Mouse (Mus musculus) liver, embryonic 11.5 days (tissue): ENCODE data around the gene Col6a6. TPM values are rescaled to one million over a fixed set of nuclear protein-coding genes. Genes with fewer than 3 reads are reported as not detected.

ENCODE experiments used
- ATAC-seq: fragments of 200-750 bp; cut with Nextera tagmentation; replicated peaks from 2 replicates; pipeline ENCODE4 v1.8.0; 2017; ENCODE audit warnings: moderate number of reproducible peaks, mild to moderate bottlenecking, moderate TSS enrichment, moderate library complexity; ENCODE audit not compliant: low FRiP score
- DNase-seq: peaks from one replicate; pipeline ENCODE4 v3.0.0-alpha.2; 2017; ENCODE audit warnings: low spot score
- H3K27ac ChIP-seq: fragments of 300-500 bp; sonication (generic); 2 replicates; pipeline ENCODE4 v1.5.1; 2014; ENCODE audit warnings: mild to moderate bottlenecking, low read depth, low read length, control low read depth
- H3K27me3 ChIP-seq: fragments of 300-500 bp; sonication (generic); replicated peaks from 2 replicates; pipeline ENCODE4 v1.6.1; 2014; ENCODE audit warnings: low read length, mixed read lengths; ENCODE audit not compliant: control insufficient read depth, insufficient read depth
- H3K36me3 ChIP-seq: fragments of 300-500 bp; sonication (generic); 2 replicates; pipeline ENCODE4 v1.6.1; 2014; ENCODE audit warnings: mild to moderate bottlenecking, low read length, moderate library complexity, mixed read lengths; ENCODE audit not compliant: control insufficient read depth, insufficient read depth
- H3K4me1 ChIP-seq: fragments of 300-500 bp; sonication (generic); replicated peaks from 2 replicates; pipeline ENCODE4 v1.6.1; 2014; ENCODE audit warnings: low read length, mixed read lengths; ENCODE audit not compliant: control insufficient read depth, insufficient read depth
- H3K4me2 ChIP-seq: fragments of 300-500 bp; sonication (generic); 2 replicates; pipeline ENCODE4 v1.6.1; 2014; ENCODE audit warnings: mild to moderate bottlenecking, control low read depth, moderate library complexity
- H3K4me3 ChIP-seq: fragments of 300-500 bp; sonication (generic); 2 replicates; pipeline ENCODE4 v1.5.1; 2014; ENCODE audit warnings: low read depth, low read length, control low read depth
- H3K9ac ChIP-seq: fragments of 300-500 bp; sonication (generic); 2 replicates; pipeline ENCODE4 v1.6.1; 2014; ENCODE audit warnings: low read depth, low read length, control low read depth
- H3K9me3 ChIP-seq: fragments of 300-500 bp; sonication (generic); 2 replicates; pipeline ENCODE4 v1.6.1; 2016; ENCODE audit warnings: low read length, inconsistent platforms, mixed read lengths; ENCODE audit not compliant: control insufficient read depth
- WGBS: fragments of 180-500 bp; shearing (Covaris S2); extraction: QIAGEN DNeasy Blood & Tissue Kit; methylation state at CpG from one replicate; pipeline ENCODE4 v1.1.7; 2014; 5-methylcytosine and 5-hydroxymethylcytosine counted together
- polyA plus RNA-seq: library from polyadenylated mRNA; unstranded; fragments of >200 nt; fragmentation: Nextera tagmentation; extraction: Ambion mirVana; gene quantifications from 2 replicates; pipeline ENCODE4 v1.2.1, GENCODE M21; 2014

The Col6a6 gene
- polyA plus RNA-seq, 1 experiment from 2014 or later: 0.21 TPM

GRCm38 (mm10) chr9:105814436-105814835 lies 13.5 kb downstream of the Col6a6 start:
- H3K4me1 ChIP-seq: no peaks in the 10 kb centered on the region
- ATAC-seq (no peak), DNase-seq (no peak)
- H3K27me3 ChIP-seq: no peaks in the 10 kb centered on the region
- no peaks in the 10 kb centered on the region for H3K36me3 ChIP-seq
- H3K27ac ChIP-seq: no peak overlapping the region
- no peak overlapping the region for H3K9ac ChIP-seq
- WGBS: 81% methylated on average over 5 of the region's 5 CpGs
- H3K9me3 ChIP-seq: no peaks in the 10 kb centered on the region
- no peak overlapping the region for H3K4me3 ChIP-seq
- no peak overlapping the region for H3K4me2 ChIP-seq

DNA sequence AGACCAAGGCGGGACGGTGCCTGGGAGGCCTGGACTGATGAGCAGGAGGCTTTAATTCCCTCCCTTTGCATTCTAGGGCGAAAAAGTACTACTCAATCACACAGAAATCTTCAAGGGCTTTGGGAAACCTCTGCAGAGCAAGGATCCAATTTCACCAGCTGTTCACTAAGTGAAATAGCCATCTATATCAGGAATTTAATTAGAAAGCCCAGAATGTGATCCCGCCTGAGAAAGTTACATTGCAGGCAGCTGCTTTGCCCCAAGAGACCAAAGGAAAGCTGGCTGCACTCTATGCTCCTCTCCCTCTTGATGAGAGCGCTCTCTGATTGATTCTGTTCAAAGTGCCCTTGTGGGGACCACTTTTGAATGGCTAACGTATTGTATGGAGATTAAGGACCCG lies 16.5 kb downstream of the Col6a6 start:
- H3K4me1 ChIP-seq: no peaks in the 10 kb centered on the region
- ATAC-seq (no peak), DNase-seq (no peak)
- H3K9ac ChIP-seq: no peak overlapping the region
- no peaks in the 10 kb centered on the region for H3K27me3 ChIP-seq
- 75% methylated on average over 7 of the region's 7 CpGs for WGBS
- H3K27ac ChIP-seq: no peak overlapping the region
- no peak overlapping the region for H3K4me2 ChIP-seq
- H3K36me3 ChIP-seq: no peaks in the 10 kb centered on the region
- no peaks in the 10 kb centered on the region for H3K9me3 ChIP-seq
- H3K4me3 ChIP-seq: no peak overlapping the region

GRCm38 (mm10) chr9:105808920-105809505 lies 18.9 kb downstream of the Col6a6 start:
- H3K36me3 ChIP-seq: no peaks in the 10 kb centered on the region
- H3K27me3 ChIP-seq: no peaks in the 10 kb centered on the region
- no peak overlapping the region for H3K9ac ChIP-seq
- H3K27ac ChIP-seq: no peak overlapping the region
- WGBS: 80% methylated on average over 17 of the region's 17 CpGs
- H3K4me2 ChIP-seq: no peak overlapping the region
- no peak overlapping the region for H3K4me3 ChIP-seq
- no peak for DNase-seq
- H3K4me1 ChIP-seq: no peaks in the 10 kb centered on the region
- H3K9me3 ChIP-seq: no peaks in the 10 kb centered on the region
- ATAC-seq: no peak

GRCm38 (mm10) chr9:105803416-105803815 lies 24.5 kb downstream of the Col6a6 start:
- no peaks in the 10 kb centered on the region for H3K27me3 ChIP-seq
- no peak for ATAC-seq
- H3K9me3 ChIP-seq: no peaks in the 10 kb centered on the region
- H3K27ac ChIP-seq: no peak overlapping the region
- no peak overlapping the region for H3K9ac ChIP-seq
- H3K4me3 ChIP-seq: no peak overlapping the region
- H3K4me1 ChIP-seq: no peaks in the 10 kb centered on the region
- H3K36me3 ChIP-seq: no peaks in the 10 kb centered on the region
- H3K4me2 ChIP-seq: no peak overlapping the region
- no peak for DNase-seq
- 51% methylated on average over 8 of the region's 8 CpGs for WGBS

- H3K4me1 ChIP-seq: no peaks in the 10 kb centered on the region
- 86% methylated on average over 5 of the region's 5 CpGs for WGBS
- H3K4me2 ChIP-seq: no peak overlapping the region
- no peaks in the 10 kb centered on the region for H3K27me3 ChIP-seq
- ATAC-seq (no peak), DNase-seq (no peak)
- H3K9me3 ChIP-seq: no peaks in the 10 kb centered on the region
- no peak overlapping the region for H3K9ac ChIP-seq
- no peak overlapping the region for H3K4me3 ChIP-seq
- H3K27ac ChIP-seq: no peak overlapping the region
- no peaks in the 10 kb centered on the region for H3K36me3 ChIP-seq
Observed at GRCm38 (mm10) chr9:105801463-105801862, 26.5 kb downstream of the Col6a6 start.

- DNase-seq (no peak), ATAC-seq (no peak)
- WGBS: 73% methylated on average over 5 of the region's 5 CpGs
- no peaks in the 10 kb centered on the region for H3K27me3 ChIP-seq
- H3K9me3 ChIP-seq: no peaks in the 10 kb centered on the region
- H3K36me3 ChIP-seq: no peaks in the 10 kb centered on the region
- H3K27ac ChIP-seq: no peak overlapping the region
- H3K4me3 ChIP-seq: no peak overlapping the region
- no peak overlapping the region for H3K9ac ChIP-seq
- no peak overlapping the region for H3K4me2 ChIP-seq
- no peaks in the 10 kb centered on the region for H3K4me1 ChIP-seq
Observed at GRCm38 (mm10) chr9:105800286-105800685, 27.7 kb downstream of the Col6a6 start.

DNA sequence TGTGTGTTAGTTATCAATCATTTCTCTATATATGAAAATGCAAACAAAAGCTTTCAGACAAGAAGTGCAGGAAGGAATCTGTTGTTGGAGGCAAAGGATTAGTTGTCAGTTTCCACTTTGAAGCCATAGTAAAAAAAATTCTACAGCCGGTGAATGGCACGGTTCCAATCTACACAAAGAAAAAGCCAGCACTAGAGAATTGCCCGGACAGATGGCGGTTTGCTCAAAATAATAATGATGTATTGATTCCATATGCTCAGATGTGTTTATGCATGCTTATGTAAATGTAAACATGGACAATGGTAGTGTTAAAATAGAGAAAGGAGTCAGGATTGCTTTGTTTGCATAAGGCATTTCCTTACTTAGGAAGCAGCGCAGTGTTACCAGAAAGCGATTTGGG lies 31.8 kb downstream of the Col6a6 start:
- Histone ChIP-seq H3K36me3 (no peaks in the 10 kb centered on the region), H3K4me2 (no peak overlapping the region), H3K27me3 (no peaks in the 10 kb centered on the region), H3K27ac (no peak overlapping the region), H3K9me3 (no peaks in the 10 kb centered on the region), H3K4me1 (no peaks in the 10 kb centered on the region), H3K9ac (no peak overlapping the region), H3K4me3 (no peak overlapping the region)
- ATAC-seq: no peak
- WGBS: 81% methylated on average over 6 of the region's 6 CpGs
- no peak for DNase-seq

DNA sequence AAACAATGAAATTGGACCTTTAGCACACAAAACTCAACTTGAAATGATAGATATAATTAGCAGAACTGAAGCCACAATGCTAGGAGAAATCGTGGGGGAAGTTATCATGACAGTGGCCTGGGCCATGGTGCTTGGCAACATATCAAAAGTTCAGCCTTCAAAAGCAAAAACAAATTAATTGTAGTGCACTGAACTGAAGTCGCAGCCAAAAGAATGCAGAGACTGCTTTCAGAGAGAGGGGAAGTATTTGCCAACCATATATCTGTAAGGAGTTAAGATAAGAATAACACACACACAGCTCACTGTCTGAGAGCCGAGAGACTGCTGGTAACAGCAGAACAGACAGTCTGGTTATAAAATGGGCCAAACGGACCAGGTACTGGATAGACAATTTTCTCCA lies 33.0 kb downstream of the Col6a6 start:
- Histone ChIP-seq H3K4me3 (no peak overlapping the region), H3K36me3 (no peaks in the 10 kb centered on the region), H3K4me1 (no peaks in the 10 kb centered on the region), H3K9me3 (no peaks in the 10 kb centered on the region), H3K27ac (no peak overlapping the region), H3K9ac (no peak overlapping the region), H3K4me2 (no peak overlapping the region), H3K27me3 (no peaks in the 10 kb centered on the region)
- ATAC-seq: no peak
- WGBS: 45% methylated on average over 4 of the region's 4 CpGs
- no peak for DNase-seq

- no peaks in the 10 kb centered on the region for H3K36me3 ChIP-seq
- H3K4me2 ChIP-seq: no peak overlapping the region
- no peak overlapping the region for H3K9ac ChIP-seq
- H3K9me3 ChIP-seq: no peaks in the 10 kb centered on the region
- H3K27ac ChIP-seq: no peak overlapping the region
- ATAC-seq (no peak), DNase-seq (no peak)
- no peak overlapping the region for H3K4me3 ChIP-seq
- WGBS: 67% methylated on average over 5 of the region's 5 CpGs
- no peaks in the 10 kb centered on the region for H3K27me3 ChIP-seq
- H3K4me1 ChIP-seq: no peaks in the 10 kb centered on the region
Observed at GRCm38 (mm10) chr9:105791810-105792209, 36.1 kb downstream of the Col6a6 start.
